Mouse (Mus musculus) cortical plate, adult 2 months (tissue): ENCODE data around the gene Eml3.

Experiments
- CTCF ChIP-seq: fragments of 200-500 bp; IDR thresholded peaks from 2 replicates; pipeline ENCODE4 v1.5.1; 2011; ENCODE audit warnings: mild to moderate bottlenecking, control low read depth, low read length; ENCODE audit not compliant: insufficient read depth; ENCODE audit errors: extremely low read depth
- POLR2A ChIP-seq: fragments of 200-500 bp; IDR thresholded peaks from 2 replicates; pipeline ENCODE4 v1.6.1; 2011; ENCODE audit warnings: mild to moderate bottlenecking, low read length, control low read depth; ENCODE audit not compliant: insufficient read depth; ENCODE audit errors: extremely low read depth

DNA sequence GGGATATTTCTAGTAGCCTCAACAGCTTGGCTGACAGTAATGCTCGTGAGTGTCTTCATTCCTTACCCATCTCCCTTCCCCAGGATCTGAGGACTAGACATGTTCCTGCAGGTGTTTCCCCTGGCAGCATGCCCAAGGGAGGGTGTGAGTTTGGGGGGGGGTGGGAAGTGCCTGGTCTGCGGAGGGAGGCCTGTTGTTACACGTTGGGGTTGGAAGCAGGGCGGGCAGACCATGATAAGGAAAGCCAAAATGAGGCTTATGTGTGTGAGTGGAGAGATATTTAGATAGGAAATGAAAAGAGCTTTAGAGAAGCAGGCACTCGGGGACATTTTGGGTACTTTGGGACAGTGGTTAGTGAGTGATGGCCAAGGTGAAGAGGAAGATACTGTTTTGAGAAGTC, 14.7 kb downstream of the Eml3 start:
- TF ChIP-seq POLR2A = no peak
- no peak for TF ChIP-seq CTCF
